Mouse (Mus musculus) myocyte (in vitro differentiated cells): Measurements from ENCODE around the gene Acad12. TPM values are rescaled to one million over a fixed set of nuclear protein-coding genes. Genes with fewer than 3 reads are reported as not detected.

Source experiments
- H3K27me3 ChIP-seq: one replicate; pipeline ENCODE4 v1.6.1; 2011; ENCODE audit not compliant: control insufficient read depth, insufficient read depth, insufficient read length
- H3K36me3 ChIP-seq: one replicate; pipeline ENCODE4 v1.6.1; 2011; ENCODE audit not compliant: control insufficient read depth, insufficient read depth
- H3K4me2 ChIP-seq: one replicate; pipeline ENCODE4 v1.6.1; 2011; ENCODE audit warnings: low read depth, control low read depth
- H3K4me3 ChIP-seq: one replicate; pipeline ENCODE4 v1.5.1; 2011; ENCODE audit warnings: mild to moderate bottlenecking, control low read depth, moderate library complexity
- H3K79me2 ChIP-seq: one replicate; pipeline ENCODE4 v1.6.1; 2011; ENCODE audit not compliant: control insufficient read depth, insufficient read depth
- H3ac ChIP-seq: one replicate; pipeline ENCODE4 v1.6.1; 2011; ENCODE audit not compliant: control insufficient read depth, insufficient read length
- CEBPB ChIP-seq: IDR thresholded peaks from 2 replicates; pipeline ENCODE4 v1.6.1; 2011; ENCODE audit warnings: mild to moderate bottlenecking, moderate library complexity; ENCODE audit not compliant: poor library complexity, insufficient read depth, severe bottlenecking
- E2F4 ChIP-seq: IDR thresholded peaks from one replicate; pipeline ENCODE4 v1.6.1; 2011; ENCODE audit warnings: mild to moderate bottlenecking, control low read depth, moderate library complexity; ENCODE audit not compliant: insufficient read depth
- MAX ChIP-seq: IDR thresholded peaks from one replicate; pipeline ENCODE4 v1.6.1; 2011; ENCODE audit warnings: low read depth, mild to moderate bottlenecking, control low read depth
- MYOD1 ChIP-seq, 3 experiments: IDR thresholded peaks; one replicate each; pipeline ENCODE4 v1.6.1; 2011; ENCODE audit warnings: control low read depth in 2 of 3, low read depth in 2 of 3, mild to moderate bottlenecking in 2 of 3, moderate library complexity in 1 of 3; ENCODE audit not compliant: insufficient read length in 2 of 3, control insufficient read depth in 1 of 3
- MYOG ChIP-seq, 3 experiments: IDR thresholded peaks; one replicate each; pipeline ENCODE4 v1.6.1; 2011; ENCODE audit warnings: control low read depth in 2 of 3, low read depth in 2 of 3, mild to moderate bottlenecking in 2 of 3; ENCODE audit not compliant: insufficient read length in 2 of 3, control insufficient read depth in 1 of 3, insufficient read depth in 1 of 3
- POLR2A ChIP-seq: IDR thresholded peaks from one replicate; pipeline ENCODE4 v1.6.1; 2011; ENCODE audit warnings: low read depth, mild to moderate bottlenecking, control low read depth, moderate library complexity; ENCODE audit not compliant: insufficient read length
- POLR2AphosphoS2 ChIP-seq: IDR thresholded peaks from one replicate; pipeline ENCODE4 v1.6.1; 2011; ENCODE audit warnings: low read depth, control low read depth; ENCODE audit not compliant: insufficient read length
- REST ChIP-seq: IDR thresholded peaks from one replicate; pipeline ENCODE4 v1.6.1; 2011; ENCODE audit warnings: mild to moderate bottlenecking, control low read depth, moderate library complexity; ENCODE audit not compliant: insufficient read depth, insufficient read length
- SRF ChIP-seq: IDR thresholded peaks from one replicate; pipeline ENCODE4 v1.6.1; 2011; ENCODE audit warnings: low read depth; ENCODE audit not compliant: control insufficient read depth, insufficient read length
- TCF12 ChIP-seq: IDR thresholded peaks from one replicate; pipeline ENCODE4 v1.6.1; 2011; ENCODE audit warnings: mild to moderate bottlenecking, control low read depth; ENCODE audit not compliant: poor library complexity, insufficient read depth, severe bottlenecking
- TCF3 ChIP-seq: IDR thresholded peaks from one replicate; pipeline ENCODE4 v1.6.1; 2011; ENCODE audit warnings: low read depth, control low read depth; ENCODE audit not compliant: insufficient read length
- USF1 ChIP-seq: IDR thresholded peaks from one replicate; pipeline ENCODE4 v1.6.1; 2011; ENCODE audit warnings: low read depth, mild to moderate bottlenecking, control low read depth, moderate library complexity
- polyA plus RNA-seq: library from polyadenylated mRNA; unstranded; fragments of >200 nt; fragmentation: generic; extraction: Trizol; gene quantifications from one replicate; pipeline ENCODE4 v1.2.1, GENCODE M21; 2012; ENCODE audit warnings: missing spikeins

The Acad12 gene
- polyA plus RNA-seq, 1 experiment: 2.1 TPM

- Histone ChIP-seq H3K27me3 (no peaks in the 10 kb centered on the region), H3K36me3 (no peaks in the 10 kb centered on the region), H3K4me3 (no peak overlapping the region), H3K79me2 (no peaks in the 10 kb centered on the region), H3ac (no peak overlapping the region), H3K4me2 (no peak overlapping the region)
- no peak for TF ChIP-seq POLR2AphosphoS2
- no peak for TF ChIP-seq SRF
- TF ChIP-seq TCF12: no peak
- no peak for TF ChIP-seq USF1
- no peak for TF ChIP-seq CEBPB
- TF ChIP-seq E2F4: no peak
- TF ChIP-seq MYOD1 (IDR thresholded peaks at IDR 0.05; ENCODE audit: control insufficient read depth in 1 of 3, insufficient read length in 2 of 3, low read depth in 2 of 3): no peak
- TF ChIP-seq POLR2A: no peak
- no peak for TF ChIP-seq MAX
- TF ChIP-seq REST: no peak
- no peak for TF ChIP-seq MYOG (IDR thresholded peaks at IDR 0.05; ENCODE audit: control insufficient read depth in 1 of 3, insufficient read depth in 1 of 3, insufficient read length in 2 of 3, low read depth in 2 of 3)
- TF ChIP-seq TCF3: no peak
Observed at GRCm38 (mm10) chr5:121569881-121570420, 48.8 kb downstream of the Acad12 start.

DNA sequence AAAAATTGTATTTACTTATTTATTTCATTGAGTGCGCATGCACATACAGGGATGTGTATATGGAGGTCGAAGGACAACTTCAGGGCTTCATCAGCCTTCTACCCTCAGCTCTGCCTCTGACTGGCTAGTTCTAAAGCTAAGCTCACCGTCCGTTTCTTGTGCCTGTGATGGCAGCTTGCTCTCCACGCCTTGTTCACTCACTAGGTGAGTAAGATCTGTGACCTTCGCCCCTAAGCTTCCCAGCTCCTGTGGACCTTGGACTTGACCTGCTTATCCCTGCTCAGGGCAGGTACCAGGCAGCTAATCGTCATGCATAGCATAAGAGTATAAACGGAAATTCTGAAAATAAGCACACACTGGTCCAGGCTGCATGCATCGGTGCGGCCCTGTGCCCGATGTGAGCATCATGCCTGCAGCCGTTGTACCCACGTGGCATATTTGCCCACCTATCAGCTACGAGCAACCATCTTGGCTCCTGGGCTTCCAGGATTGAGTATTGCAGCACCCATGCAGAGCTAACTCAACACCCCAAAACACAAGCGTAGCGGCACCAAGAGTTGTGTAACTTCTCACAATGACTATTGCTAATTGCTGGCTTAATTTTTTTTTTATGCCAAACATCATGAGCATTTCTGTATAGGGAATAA lies 52.6 kb downstream of the Acad12 start:
- H3K79me2 ChIP-seq: no peaks in the 10 kb centered on the region
- no peak overlapping the region for H3K4me2 ChIP-seq
- no peaks in the 10 kb centered on the region for H3K36me3 ChIP-seq
- H3K27me3 ChIP-seq: no peaks in the 10 kb centered on the region
- H3ac ChIP-seq: no peak overlapping the region
- H3K4me3 ChIP-seq: no peak overlapping the region
- no peak for TF ChIP-seq REST
- no peak for TF ChIP-seq USF1
- no peak for TF ChIP-seq TCF12
- no peak for TF ChIP-seq E2F4
- no peak for TF ChIP-seq SRF
- no peak for TF ChIP-seq POLR2A
- no peak for TF ChIP-seq POLR2AphosphoS2
- no peak for TF ChIP-seq TCF3
- no peak for TF ChIP-seq MYOG (IDR thresholded peaks at IDR 0.05; ENCODE audit: control insufficient read depth in 1 of 3, insufficient read depth in 1 of 3, insufficient read length in 2 of 3, low read depth in 2 of 3)
- no peak for TF ChIP-seq CEBPB

- H3K36me3 ChIP-seq: no peaks in the 10 kb centered on the region
- TF ChIP-seq REST (no peak), MYOD1 (IDR thresholded peaks at IDR 0.05; ENCODE audit: control insufficient read depth in 1 of 3, insufficient read length in 2 of 3, low read depth in 2 of 3) (peak in 1 of 3 experiments; percentile 45), USF1 (peak; percentile 75)
- no peaks in the 10 kb centered on the region for H3K27me3 ChIP-seq
- no peaks in the 10 kb centered on the region for H3K79me2 ChIP-seq
- H3K4me2 ChIP-seq: peak overlapping the region; percentile 76
- H3ac ChIP-seq: no peak overlapping the region
- no peak overlapping the region for H3K4me3 ChIP-seq
Observed at GRCm38 (mm10) chr5:121564468-121564895, 54.3 kb downstream of the Acad12 start.

DNA sequence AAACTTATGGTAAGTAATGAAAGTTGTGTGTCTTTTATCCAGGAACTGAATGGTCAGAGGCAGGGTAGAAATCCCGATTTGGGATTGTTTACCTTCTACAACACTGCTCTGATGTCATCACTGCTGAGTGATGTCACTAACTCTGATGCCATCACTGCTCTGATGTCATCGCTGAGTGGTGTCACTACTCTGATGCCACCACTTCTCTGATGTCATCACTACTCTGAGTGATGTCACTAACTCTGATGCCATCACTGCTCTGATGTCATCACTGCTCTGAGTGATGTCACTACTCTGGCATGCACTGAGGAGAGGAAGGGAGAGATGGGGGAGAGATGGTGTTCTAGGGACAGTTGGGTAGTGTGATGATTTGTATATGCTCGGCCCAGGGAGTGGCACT lies 56.3 kb downstream of the Acad12 start:
- no peaks in the 10 kb centered on the region for H3K27me3 ChIP-seq
- TF ChIP-seq POLR2A: no peak
- no peak for TF ChIP-seq REST
- TF ChIP-seq TCF12: no peak
- TF ChIP-seq USF1: no peak
- no peak for TF ChIP-seq E2F4
- no peak for TF ChIP-seq MYOD1 (IDR thresholded peaks at IDR 0.05; ENCODE audit: control insufficient read depth in 1 of 3, insufficient read length in 2 of 3, low read depth in 2 of 3)
- H3K79me2 ChIP-seq: no peaks in the 10 kb centered on the region

DNA sequence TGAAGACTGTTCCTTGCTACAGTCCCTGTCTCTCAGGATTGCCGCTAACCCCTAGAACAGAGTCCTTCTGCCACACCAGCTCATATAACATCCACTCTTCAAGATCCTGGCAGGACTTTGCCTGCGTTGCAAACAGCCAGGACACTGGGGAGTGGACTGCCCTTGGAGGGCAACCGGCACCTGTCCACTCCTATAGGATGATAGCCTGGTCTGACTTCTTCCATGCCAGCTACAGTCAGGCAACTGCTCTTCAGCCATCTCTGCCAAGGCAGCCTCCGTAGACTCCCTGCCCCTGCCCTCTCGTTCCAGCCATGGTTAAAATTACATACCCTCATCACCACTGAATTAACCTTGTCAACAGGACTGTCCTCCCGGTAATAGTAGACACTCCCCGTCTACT lies 69.5 kb downstream of the Acad12 start:
- H3K36me3 ChIP-seq: no peaks in the 10 kb centered on the region
- H3K4me3 ChIP-seq: no peak overlapping the region
- peaks cover 10% of the 10 kb centered on the region for H3K79me2 ChIP-seq
- no peak overlapping the region for H3K4me2 ChIP-seq
- no peaks in the 10 kb centered on the region for H3K27me3 ChIP-seq
- H3ac ChIP-seq: no peak overlapping the region
- no peak for TF ChIP-seq TCF3
- no peak for TF ChIP-seq USF1
- no peak for TF ChIP-seq MYOG (IDR thresholded peaks at IDR 0.05; ENCODE audit: control insufficient read depth in 1 of 3, insufficient read depth in 1 of 3, insufficient read length in 2 of 3, low read depth in 2 of 3)
- no peak for TF ChIP-seq POLR2AphosphoS2
- no peak for TF ChIP-seq MYOD1 (IDR thresholded peaks at IDR 0.05; ENCODE audit: control insufficient read depth in 1 of 3, insufficient read length in 2 of 3, low read depth in 2 of 3)
- no peak for TF ChIP-seq CEBPB
- no peak for TF ChIP-seq REST
- no peak for TF ChIP-seq POLR2A
- no peak for TF ChIP-seq TCF12
- no peak for TF ChIP-seq SRF

More for the DNA sequence above, 56.3 kb downstream of the Acad12 start:
- H3K4me3 ChIP-seq: no peak overlapping the region
- H3K4me2 ChIP-seq: no peak overlapping the region
- no peak overlapping the region for H3ac ChIP-seq
- H3K36me3 ChIP-seq: no peaks in the 10 kb centered on the region
